Mouse (Mus musculus) hindbrain, embryonic 10.5 days (tissue): ENCODE results near the gene Fkbp6. TPM values are rescaled to one million over a fixed set of nuclear protein-coding genes. Genes with fewer than 3 reads are reported as not detected.
"Not testable (repeated sequence)": the region's sequence is repeated elsewhere in the genome, so short reads cannot be mapped to it uniquely, and the experiment has no call there.

Source experiments
- DNase-seq: peaks from one replicate; pipeline ENCODE4 v3.0.0-alpha.2; 2017; ENCODE audit warnings: low spot score
- H3K27ac ChIP-seq: fragments of 300-500 bp; sonication (generic); 2 replicates; pipeline ENCODE4 v1.5.1; 2016; ENCODE audit warnings: mild to moderate bottlenecking, moderate library complexity
- H3K27me3 ChIP-seq: fragments of 300-500 bp; sonication (generic); 2 replicates; pipeline ENCODE4 v1.6.1; 2016; ENCODE audit warnings: mild to moderate bottlenecking; ENCODE audit not compliant: poor library complexity, insufficient read depth, severe bottlenecking
- H3K36me3 ChIP-seq: fragments of 300-500 bp; sonication (generic); 2 replicates; pipeline ENCODE4 v1.6.1; 2016; ENCODE audit warnings: mild to moderate bottlenecking, moderate library complexity
- H3K4me1 ChIP-seq: fragments of 300-500 bp; sonication (generic); replicated peaks from 2 replicates; pipeline ENCODE4 v1.6.1; 2016; ENCODE audit warnings: mild to moderate bottlenecking
- H3K4me3 ChIP-seq: fragments of 300-500 bp; sonication (generic); 2 replicates; pipeline ENCODE4 v1.5.1; 2016; ENCODE audit warnings: mild to moderate bottlenecking, moderate library complexity
- H3K9me3 ChIP-seq: fragments of 300-500 bp; sonication (generic); 2 replicates; pipeline ENCODE4 v1.6.1; 2016; ENCODE audit warnings: mild to moderate bottlenecking, moderate library complexity
- WGBS: fragments of 180-500 bp; shearing (Covaris S2); methylation state at CpG from one replicate; pipeline ENCODE4 v1.1.7; 2016; 5-methylcytosine and 5-hydroxymethylcytosine counted together
- polyA plus RNA-seq: library from polyadenylated mRNA; unstranded; fragments of >200 nt; fragmentation: Nextera tagmentation; extraction: Ambion mirVana; gene quantifications from 2 replicates; pipeline ENCODE4 v1.2.1, GENCODE M21; 2016

Fkbp6 gene
- polyA plus RNA-seq, 1 experiment from 2014 or later, result 0.31 TPM

DNA sequence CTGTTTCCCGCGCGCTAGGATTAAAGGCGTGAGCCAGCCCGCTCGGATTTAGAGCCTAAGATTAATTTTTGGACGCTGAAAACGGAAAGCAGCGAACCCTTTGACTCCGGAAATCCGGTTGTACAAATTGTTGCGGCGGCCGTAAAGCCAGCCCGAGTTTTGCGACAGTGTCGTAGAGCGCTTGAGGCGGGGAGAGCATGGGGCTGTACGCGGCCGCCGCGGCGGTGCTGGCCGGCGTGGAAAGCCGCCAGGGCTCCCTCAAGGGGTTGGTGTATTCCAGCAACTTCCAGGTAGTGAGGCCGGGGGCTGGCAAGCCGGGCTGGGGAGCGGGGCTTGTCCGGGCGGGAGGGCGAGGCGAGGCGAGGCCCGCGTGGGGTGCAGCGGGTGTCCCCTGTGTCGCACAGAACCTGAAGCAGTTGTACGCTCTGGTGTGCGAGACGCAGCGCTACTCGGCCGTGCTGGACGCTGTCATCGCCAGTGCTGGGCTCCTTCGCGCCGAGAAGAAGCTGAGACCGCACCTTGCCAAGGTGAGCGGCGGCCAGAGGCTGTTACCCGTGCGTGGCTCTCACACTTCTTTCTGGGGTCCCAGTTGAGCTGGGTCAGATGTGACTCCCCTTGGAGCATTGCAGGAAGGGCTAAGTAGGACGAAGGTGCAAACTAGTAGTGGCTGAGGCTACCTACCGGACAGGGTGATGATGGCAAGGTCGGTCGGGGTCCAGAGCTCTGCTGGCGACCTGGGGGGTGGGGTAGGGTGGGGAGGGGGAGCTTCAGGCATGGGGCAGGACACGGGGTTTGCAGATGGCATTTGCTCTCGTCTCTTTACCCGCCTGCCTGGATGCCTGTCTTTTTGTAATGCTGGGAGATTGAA is 20.2 kb upstream of the Fkbp6 start, which contains the start of gene Nsun5:
Gene Nsun5 (plus strand): TSS at position 167 of the 868 bp plus-strand sequence.
- under 1% methylated on average over 64 of the region's 64 CpGs for WGBS
- Histone ChIP-seq H3K4me3 (peak within 1 kb of the TSS; percentile 96), H3K27ac (peak within 1 kb of the TSS; percentile 89), H3K36me3 (peaks cover 40% of the 10 kb centered on the region), H3K4me1 (peaks cover 21% of the 10 kb centered on the region), H3K9me3 (peaks cover 6% of the 10 kb centered on the region; the same call in 1 of the 2 replicates), H3K27me3 (no peaks in the 10 kb centered on the region)
- DNase-seq, result peak; percentile 96

- not testable (repeated sequence) for DNase-seq, H3K9me3 ChIP-seq, H3K27me3 ChIP-seq
- Histone ChIP-seq H3K36me3 (peaks cover 32% of the 10 kb centered on the region), H3K4me3 (peak overlapping the region; percentile 96), H3K27ac (peak overlapping the region; percentile 89), H3K4me1 (peaks cover 21% of the 10 kb centered on the region)
- WGBS, result 63% methylated on average over 9 of the region's 9 CpGs
Measured at GRCm38 (mm10) chr5:135369196-135369595, 19.4 kb upstream of the Fkbp6 start.

DNA sequence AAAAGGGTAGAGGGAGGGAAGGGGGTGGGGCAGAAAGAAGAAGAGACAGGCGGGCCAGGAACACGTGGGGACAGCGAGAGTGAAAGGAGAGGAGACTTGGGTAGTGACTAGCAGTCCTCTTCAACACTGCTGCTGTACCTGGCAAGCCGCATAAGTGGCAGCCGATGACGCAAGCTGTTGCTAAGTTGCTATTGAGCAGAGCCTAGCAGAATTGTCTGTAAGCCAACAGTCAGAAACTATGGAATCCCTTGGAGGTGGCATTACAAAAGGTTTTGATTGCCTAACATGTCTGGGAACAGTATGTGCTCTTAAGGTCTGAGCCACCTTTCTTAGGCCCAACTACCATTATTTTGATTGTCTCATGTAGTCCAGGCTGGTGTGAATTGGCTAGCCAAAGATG is 18.5 kb upstream of the Fkbp6 start:
- no peak for DNase-seq
- Histone ChIP-seq H3K27ac (no peak overlapping the region), H3K36me3 (peaks cover 23% of the 10 kb centered on the region), H3K27me3 (no peaks in the 10 kb centered on the region), H3K4me3 (no peak overlapping the region), H3K4me1 (peaks cover 26% of the 10 kb centered on the region), H3K9me3 (peaks cover 2% of the 10 kb centered on the region; the same call in 1 of the 2 replicates)
- 87% methylated on average over 6 of the region's 6 CpGs for WGBS

DNA sequence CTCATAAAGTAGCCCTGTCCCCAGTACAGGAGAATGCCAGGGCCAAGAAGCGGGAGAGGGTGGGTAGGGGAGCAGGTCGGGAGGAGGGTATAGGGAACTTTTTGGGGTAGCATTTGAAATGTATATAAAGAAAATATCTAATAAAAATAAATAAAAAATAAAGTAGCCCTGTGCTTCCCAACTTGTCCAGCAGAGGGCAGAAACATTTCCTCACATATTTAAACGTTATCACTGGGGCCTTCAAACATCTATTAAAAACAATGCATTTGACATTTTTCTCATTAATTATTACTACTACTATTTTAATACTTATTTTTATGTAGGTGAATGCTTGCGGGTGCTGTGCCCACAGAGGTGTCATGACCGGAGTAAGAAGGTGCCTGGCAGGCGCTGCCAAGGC is 18.0 kb upstream of the Fkbp6 start:
- Histone ChIP-seq H3K4me1 (peaks cover 26% of the 10 kb centered on the region), H3K27me3 (no peaks in the 10 kb centered on the region), H3K36me3 (peaks cover 19% of the 10 kb centered on the region), H3K27ac (no peak overlapping the region), H3K4me3 (no peak overlapping the region), H3K9me3 (no peaks in the 10 kb centered on the region)
- 57% methylated on average over 6 of the region's 6 CpGs for WGBS
- DNase-seq, result no peak

GRCm38 (mm10) chr5:135363540-135363939 is 13.7 kb upstream of the Fkbp6 start:
- peaks cover 5% of the 10 kb centered on the region; the same call in 1 of the 2 replicates for H3K4me1 ChIP-seq
- DNase-seq, result peak; percentile 67
- WGBS, result 29% methylated on average over 12 of the region's 12 CpGs

DNA sequence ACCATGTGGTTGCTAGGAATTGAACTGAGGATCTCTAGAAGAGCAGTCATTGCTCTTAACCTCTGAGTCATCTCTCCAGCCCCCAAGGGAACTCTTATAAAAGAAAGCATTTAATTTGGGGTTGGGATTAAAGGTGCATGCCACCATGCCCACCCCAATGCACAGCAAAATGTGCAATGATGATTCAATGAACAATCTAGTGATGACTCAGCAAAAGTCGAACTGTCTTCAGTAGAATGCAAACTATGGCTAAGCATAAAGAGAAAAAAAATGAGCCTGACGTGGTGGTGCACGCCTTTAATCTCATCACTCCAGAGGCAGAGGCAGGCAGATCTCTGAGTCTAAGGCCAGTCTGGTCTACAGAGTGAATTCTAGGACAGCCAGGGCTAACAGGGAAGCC is 12.7 kb upstream of the Fkbp6 start:
- H3K27me3 ChIP-seq, result no peaks in the 10 kb centered on the region
- WGBS, result 90% methylated on average over 3 of the region's 3 CpGs
- peaks cover 2% of the 10 kb centered on the region for H3K9me3 ChIP-seq
- H3K4me3 ChIP-seq, result no peak overlapping the region
- no peak for DNase-seq
- H3K4me1 ChIP-seq, result peaks cover 4% of the 10 kb centered on the region; the same call in 1 of the 2 replicates
- H3K27ac ChIP-seq, result no peak overlapping the region
- H3K36me3 ChIP-seq, result no peaks in the 10 kb centered on the region

More at GRCm38 (mm10) chr5:135363540-135363939, 13.7 kb upstream of the Fkbp6 start:
- no peak overlapping the region for H3K4me3 ChIP-seq
- H3K27ac ChIP-seq, result no peak overlapping the region
- H3K36me3 ChIP-seq, result no peaks in the 10 kb centered on the region
- no peaks in the 10 kb centered on the region for H3K27me3 ChIP-seq
- H3K9me3 ChIP-seq, result no peaks in the 10 kb centered on the region

DNA sequence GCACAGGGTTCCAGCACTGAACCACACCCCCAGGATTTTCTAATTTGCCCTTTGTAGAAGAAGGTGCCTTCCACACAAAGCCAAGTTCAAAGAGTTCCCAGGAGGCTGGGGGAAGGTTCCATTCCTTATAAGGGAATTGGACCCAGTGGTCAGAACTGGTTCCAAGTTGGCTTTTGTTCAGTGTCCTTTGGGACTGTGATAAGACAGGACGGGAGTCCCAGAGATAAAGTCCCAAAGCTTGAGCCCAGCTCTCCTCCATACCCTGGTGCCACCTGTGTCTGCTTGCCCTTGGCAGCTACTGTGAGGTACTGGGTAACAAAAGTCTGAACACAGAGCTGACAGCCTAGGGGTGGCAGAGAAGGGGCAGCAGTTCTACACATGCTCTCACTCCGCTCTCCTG is 9.9 kb upstream of the Fkbp6 start:
- WGBS, result 92% methylated on average over 2 of the region's 2 CpGs
- Histone ChIP-seq H3K4me3 (no peak overlapping the region), H3K4me1 (peaks cover 4% of the 10 kb centered on the region; the same call in 1 of the 2 replicates), H3K9me3 (peaks cover 3% of the 10 kb centered on the region), H3K27ac (no peak overlapping the region), H3K27me3 (no peaks in the 10 kb centered on the region), H3K36me3 (no peaks in the 10 kb centered on the region)
- no peak for DNase-seq

GRCm38 (mm10) chr5:135357556-135357955 is 7.7 kb upstream of the Fkbp6 start:
- DNase-seq, result no peak
- Histone ChIP-seq H3K4me1 (no peaks in the 10 kb centered on the region; the same call in 1 of the 2 replicates), H3K27ac (no peak overlapping the region), H3K4me3 (no peak overlapping the region), H3K9me3 (peaks cover 3% of the 10 kb centered on the region), H3K27me3 (peaks cover 14% of the 10 kb centered on the region), H3K36me3 (no peaks in the 10 kb centered on the region)
- 82% methylated on average over 2 of the region's 2 CpGs for WGBS

DNA sequence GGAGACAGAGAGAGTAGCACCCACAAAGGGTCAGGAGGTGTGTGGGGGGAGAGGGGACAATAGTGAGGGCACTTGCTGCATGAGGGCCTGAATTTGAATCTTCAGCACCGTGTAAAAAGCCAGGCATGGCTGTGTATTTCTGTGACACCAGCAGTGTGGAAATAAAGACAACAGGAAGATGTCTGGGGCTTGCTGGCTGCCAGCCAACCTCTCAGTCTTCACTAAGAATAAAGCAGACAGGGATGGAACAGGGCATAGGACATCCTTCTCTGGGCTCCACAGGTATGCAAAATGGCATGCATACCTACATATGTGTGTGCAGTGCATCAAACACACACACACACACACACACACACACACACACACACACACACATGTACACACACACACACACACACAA is 6.2 kb upstream of the Fkbp6 start:
- Histone ChIP-seq H3K27ac (no peak overlapping the region), H3K4me1 (no peaks in the 10 kb centered on the region; the same call in 1 of the 2 replicates), H3K27me3 (peaks cover 18% of the 10 kb centered on the region), H3K36me3 (no peaks in the 10 kb centered on the region), H3K4me3 (no peak overlapping the region), H3K9me3 (peaks cover 3% of the 10 kb centered on the region)
- 86% methylated on average over 1 of the region's 1 CpGs for WGBS
- no peak for DNase-seq

DNA sequence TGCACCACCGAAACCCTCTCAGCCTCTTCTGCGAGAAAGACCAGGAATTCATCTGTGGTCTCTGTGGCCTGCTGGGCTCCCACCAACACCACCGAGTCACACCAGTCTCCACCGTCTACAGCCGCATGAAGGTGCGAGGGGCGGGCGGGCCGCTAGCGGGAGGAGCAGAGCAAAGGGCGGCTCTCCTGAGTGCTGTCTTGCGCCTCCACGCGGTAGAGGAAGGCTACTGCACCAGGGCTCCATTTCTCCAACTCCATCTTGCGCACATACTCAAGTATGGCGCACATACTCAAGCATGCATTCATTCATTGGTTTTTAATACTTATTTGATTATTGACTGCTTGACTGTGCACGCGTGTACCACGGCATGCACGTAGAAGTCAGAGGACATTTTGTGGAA is 3.7 kb upstream of the Fkbp6 start:
- H3K4me3 ChIP-seq, result peak overlapping the region; percentile 21; the same call in 1 of the 2 replicates
- no peak overlapping the region for H3K27ac ChIP-seq
- no peaks in the 10 kb centered on the region for H3K36me3 ChIP-seq
- 17% methylated on average over 20 of the region's 20 CpGs for WGBS
- peaks cover 18% of the 10 kb centered on the region for H3K27me3 ChIP-seq
- peaks cover 9% of the 10 kb centered on the region for H3K9me3 ChIP-seq
- peak; percentile 47 for DNase-seq
- no peaks in the 10 kb centered on the region; the same call in 1 of the 2 replicates for H3K4me1 ChIP-seq

DNA sequence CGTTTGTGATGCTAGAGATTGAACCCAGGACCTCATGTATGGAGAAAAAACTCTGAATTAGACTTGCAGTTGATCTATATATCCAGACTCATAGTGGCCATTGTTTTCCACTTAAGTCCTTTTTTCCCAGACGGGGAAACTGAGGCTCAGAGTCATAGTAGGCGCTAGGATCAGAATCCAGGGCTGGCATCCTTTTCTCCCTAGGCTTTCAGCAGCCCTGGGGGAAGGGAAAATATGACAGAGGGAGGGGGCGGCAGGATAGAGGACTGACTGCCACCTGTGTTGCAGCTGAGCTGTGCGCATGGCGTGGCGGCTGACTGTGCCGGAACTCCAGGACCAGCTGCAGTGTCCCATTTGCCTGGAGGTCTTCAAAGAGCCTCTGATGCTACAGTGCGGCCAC is 3.2 kb upstream of the Fkbp6 start, which contains the start of gene Trim50:
Gene Trim50 (plus strand): TSS at position 301 of the 400 bp plus-strand sequence.
- 62% methylated on average over 9 of the region's 9 CpGs for WGBS
- no peak for DNase-seq
- H3K4me3 ChIP-seq, result peak within 1 kb of the TSS; percentile 21; the same call in 1 of the 2 replicates

GRCm38 (mm10) chr5:135351606-135352005 is 1.8 kb upstream of the Fkbp6 start:
- WGBS, result 88% methylated on average over 13 of the region's 13 CpGs
- no peak overlapping the region for H3K4me3 ChIP-seq
- peaks cover 18% of the 10 kb centered on the region for H3K27me3 ChIP-seq
- no peaks in the 10 kb centered on the region; the same call in 1 of the 2 replicates for H3K4me1 ChIP-seq
- H3K27ac ChIP-seq, result no peak overlapping the region
- no peak for DNase-seq
- no peaks in the 10 kb centered on the region for H3K36me3 ChIP-seq
- peaks cover 6% of the 10 kb centered on the region; the same call in 1 of the 2 replicates for H3K9me3 ChIP-seq

More for the DNA sequence above, 3.2 kb upstream of the Fkbp6 start, which contains the start of gene Trim50:
- peaks cover 9% of the 10 kb centered on the region for H3K9me3 ChIP-seq
- H3K36me3 ChIP-seq, result no peaks in the 10 kb centered on the region
- H3K27ac ChIP-seq, result no peak within 1 kb of the TSS
- no peaks in the 10 kb centered on the region; the same call in 1 of the 2 replicates for H3K4me1 ChIP-seq
- H3K27me3 ChIP-seq, result peaks cover 18% of the 10 kb centered on the region

- 76% methylated on average over 4 of the region's 4 CpGs for WGBS
Measured at GRCm38 (mm10) chr5:135347511-135348011, 2.3 kb downstream of the Fkbp6 start.

More at GRCm38 (mm10) chr5:135347511-135348011, 2.3 kb downstream of the Fkbp6 start:
- 0 out of 2 replicates have a peak, but pooled peaks cover 4% of the 10 kb centered on the region for H3K27me3 ChIP-seq
- H3K36me3 ChIP-seq, result no peaks in the 10 kb centered on the region
- no peak for DNase-seq
- no peak overlapping the region for H3K4me3 ChIP-seq
- H3K4me1 ChIP-seq, result no peaks in the 10 kb centered on the region
- no peak overlapping the region for H3K27ac ChIP-seq
- H3K9me3 ChIP-seq, result peaks cover 6% of the 10 kb centered on the region; the same call in 1 of the 2 replicates
